Mouse (Mus musculus): ENCODE measurements around the gene Lat. TPM values are rescaled to one million over a fixed set of nuclear protein-coding genes. Genes with fewer than 3 reads are reported as not detected.
"Not testable (repeated sequence)": the region's sequence is repeated elsewhere in the genome, so short reads cannot be mapped to it uniquely, and the experiment has no call there.

Gene Lat
- total and polyA plus RNA-seq, 3 experiments: 0.62 to 1.2 TPM; not detected in 1

- no peaks in the 10 kb centered on the region for H3K9me3 ChIP-seq (replicated peaks; ENCODE audit: insufficient read depth, low read length)
- H3K9ac ChIP-seq (ENCODE audit: control insufficient read depth, low read depth, low read length, poor library complexity, severe bottlenecking): no peak overlapping the region
- DNase-seq (ENCODE audit: low read depth, low spot score): no peak
- H3K4me3 ChIP-seq (ENCODE audit: control insufficient read depth in 1 of 2, insufficient read depth in 1 of 2, low read depth in 2 of 2, low read length in 2 of 2): no peak overlapping the region
- no peaks in the 10 kb centered on the region for H3K79me2 ChIP-seq (ENCODE audit: control insufficient read depth, insufficient read depth, low read length, poor library complexity)
- no peaks in the 10 kb centered on the region for H3K4me1 ChIP-seq (ENCODE audit: control insufficient read depth in 1 of 2, insufficient read depth in 2 of 2, low read length in 2 of 2)
- no peak overlapping the region for H3K27ac ChIP-seq (ENCODE audit: control insufficient read depth, low read depth, low read length)
- TF ChIP-seq MEF2A (IDR thresholded peaks at IDR 0.05; ENCODE audit: extremely low read depth, insufficient replicate concordance, low read depth, low read length, poor library complexity, severe bottlenecking) (no peak), CTCF (IDR thresholded peaks at IDR 0.05 in 2 of 3, conservative IDR thresholded peaks at IDR 0.05 in 1 of 3; ENCODE audit: control insufficient read depth in 1 of 3, insufficient read depth in 1 of 3, low read depth in 2 of 3, low read length in 3 of 3, poor library complexity in 1 of 3, severe bottlenecking in 1 of 3) (no peak), BHLHE40 (IDR thresholded peaks at IDR 0.05; ENCODE audit: borderline replicate concordance, low read depth, low read length) (no peak), POLR2A (IDR thresholded peaks at IDR 0.05; ENCODE audit: control insufficient read depth in 1 of 2, insufficient read depth in 1 of 2, low read depth in 1 of 2, low read length in 2 of 2, poor library complexity in 1 of 2) (no peak), NELFE (IDR thresholded peaks at IDR 0.05; ENCODE audit: low read depth, low read length) (no peak), CHD2 (IDR thresholded peaks at IDR 0.05; ENCODE audit: low read length) (no peak), USF2 (IDR thresholded peaks at IDR 0.05; ENCODE audit: borderline replicate concordance in 1 of 2, insufficient read depth in 1 of 2, low read depth in 1 of 2, low read length in 2 of 2) (no peak), RAD21 (IDR thresholded peaks at IDR 0.05; ENCODE audit: low read depth, low read length) (no peak), ZNF384 (IDR thresholded peaks at IDR 0.05; ENCODE audit: low read depth, low read length) (no peak), ETS1 (IDR thresholded peaks at IDR 0.05; ENCODE audit: low read depth, low read length) (no peak), ZMIZ1 (IDR thresholded peaks at IDR 0.05; ENCODE audit: low read depth, low read length) (no peak), ELF1 (IDR thresholded peaks at IDR 0.05; ENCODE audit: low read depth, low read length) (no peak), SIN3A (IDR thresholded peaks at IDR 0.05; ENCODE audit: low read length) (no peak), JUND (IDR thresholded peaks at IDR 0.05; ENCODE audit: low read depth, low read length) (no peak)
- H3K27me3 ChIP-seq (ENCODE audit: control insufficient read depth in 1 of 2, insufficient read depth in 2 of 2, low read length in 2 of 2): peaks cover 3 to 7% of the 10 kb centered on the region in 2 experiments; a peak in 3 of 4 replicates
- H3K36me3 ChIP-seq (ENCODE audit: control insufficient read depth in 1 of 2, insufficient read depth in 2 of 2, low read length in 2 of 2): no peaks in the 10 kb centered on the region
These were observed 39.3 kb downstream of the Lat start for GRCm38 (mm10) chr7:126329907-126330645.

- H3K9ac ChIP-seq (ENCODE audit: control insufficient read depth, low read depth, low read length, poor library complexity, severe bottlenecking); DNase-seq (ENCODE audit: low read depth, low spot score); H3K36me3 ChIP-seq (ENCODE audit: control insufficient read depth in 1 of 2, insufficient read depth in 2 of 2, low read length in 2 of 2); H3K9me3 ChIP-seq (replicated peaks; ENCODE audit: insufficient read depth, low read length); H3K27me3 ChIP-seq (ENCODE audit: control insufficient read depth in 1 of 2, insufficient read depth in 2 of 2, low read length in 2 of 2); H3K27ac ChIP-seq (ENCODE audit: control insufficient read depth, low read depth, low read length); H3K4me1 ChIP-seq (ENCODE audit: control insufficient read depth in 1 of 2, insufficient read depth in 2 of 2, low read length in 2 of 2); H3K79me2 ChIP-seq (ENCODE audit: control insufficient read depth, insufficient read depth, low read length, poor library complexity); H3K4me3 ChIP-seq (ENCODE audit: control insufficient read depth in 1 of 2, insufficient read depth in 1 of 2, low read depth in 2 of 2, low read length in 2 of 2): not testable (repeated sequence)
- TF ChIP-seq ZNF384 (IDR thresholded peaks at IDR 0.05; ENCODE audit: low read depth, low read length): peak; percentile 58
These were observed 40.5 kb downstream of the Lat start for GRCm38 (mm10) chr7:126328848-126329247.

- not testable (repeated sequence) for H3K27ac ChIP-seq (ENCODE audit: control insufficient read depth, low read depth, low read length)
These were observed 43.6 kb downstream of the Lat start for GRCm38 (mm10) chr7:126325576-126326273.

More at GRCm38 (mm10) chr7:126325576-126326273, 43.6 kb downstream of the Lat start:
- not testable (repeated sequence) for DNase-seq (ENCODE audit: low read depth, low spot score); H3K4me3 ChIP-seq (ENCODE audit: control insufficient read depth in 1 of 2, insufficient read depth in 1 of 2, low read depth in 2 of 2, low read length in 2 of 2); H3K9me3 ChIP-seq (replicated peaks; ENCODE audit: insufficient read depth, low read length); H3K27me3 ChIP-seq (ENCODE audit: control insufficient read depth in 1 of 2, insufficient read depth in 2 of 2, low read length in 2 of 2); H3K4me1 ChIP-seq (ENCODE audit: control insufficient read depth in 1 of 2, insufficient read depth in 2 of 2, low read length in 2 of 2); H3K9ac ChIP-seq (ENCODE audit: control insufficient read depth, low read depth, low read length, poor library complexity, severe bottlenecking); H3K36me3 ChIP-seq (ENCODE audit: control insufficient read depth in 1 of 2, insufficient read depth in 2 of 2, low read length in 2 of 2); H3K79me2 ChIP-seq (ENCODE audit: control insufficient read depth, insufficient read depth, low read length, poor library complexity)
